Mouse (Mus musculus) heart, postnatal 36 days (tissue): ENCODE data around the gene Phldb3. TPM values are rescaled to one million over a fixed set of nuclear protein-coding genes. Genes with fewer than 3 reads are reported as not detected.
"Not testable (repeated sequence)": the region's sequence is repeated elsewhere in the genome, so short reads cannot be mapped to it uniquely, and the experiment has no call there.

Experiments
- DNase-seq, 2 experiments: peaks; one replicate each; pipeline ENCODE4 v3.0.0; 2021 to 2022
- intact Hi-C: fragments of 180-260 bp; cut with DNase I; formaldehyde crosslinking; loops from one replicate; pipeline ENCODE4 v1.15.1; 2025
- total RNA-seq, 2 experiments: library from RNA; stranded (reverse); gene quantifications; 2 replicates each; pipeline ENCODE4 v1.2.3; 2021

Gene Phldb3
- total RNA-seq, 2 experiments from 2014 or later: 0.36 to 0.89 TPM

GRCm38 (mm10) chr7:24593621-24594308 is 16.8 kb upstream of the Phldb3 start:
- intact Hi-C loops: loop anchor here (2.0 to 10.0 kb wide), 2 partner anchors 47 to 509 kb away; partner anchors contain the start of genes Pinlyp, Xrcc1 and Zfp180
- peak; percentile 78 to 80 for DNase-seq

GRCm38 (mm10) chr7:24594309-24594803 is 16.2 kb upstream of the Phldb3 start:
- intact Hi-C loops: loop anchor here (2.0 to 10.0 kb wide), 2 partner anchors 48 to 510 kb away; partner anchors contain the start of genes Pinlyp, Xrcc1 and Zfp180
- no peak for DNase-seq

GRCm38 (mm10) chr7:24595464-24595863 is 15.1 kb upstream of the Phldb3 start:
- intact Hi-C loops: loop anchor here (2.0 to 10.0 kb wide), 2 partner anchors 49 to 511 kb away; partner anchors contain the start of genes Pinlyp, Xrcc1 and Zfp180
- DNase-seq: no peak

GRCm38 (mm10) chr7:24598121-24598520 is 12.4 kb upstream of the Phldb3 start:
- no peak for DNase-seq
- intact Hi-C loops: loop anchor here (10.0 kb wide), 1 partner anchor 513 kb away; the partner anchor contains the start of gene Zfp180

- intact Hi-C loops: loop anchor here (2.0 to 10.0 kb wide), 3 partner anchors 63 to 515 kb away; partner anchors contain the start of genes Rabac1 and Zfp180
- no peak for DNase-seq
These were observed 11.1 kb upstream of the Phldb3 start for GRCm38 (mm10) chr7:24599211-24600067.

GRCm38 (mm10) chr7:24600941-24601597 is 9.5 kb upstream of the Phldb3 start:
- intact Hi-C loops: loop anchor here (1.0 to 10.0 kb wide), 3 partner anchors 52 to 374 kb away; partner anchors contain the start of gene Rabac1
- DNase-seq: peak; percentile 95 to 98

GRCm38 (mm10) chr7:24605561-24605960 is 5.0 kb upstream of the Phldb3 start:
- DNase-seq: no peak
- intact Hi-C loops: loop anchor here (10.0 kb wide), 1 partner anchor 369 kb away; the partner anchor contains the start of gene Rabac1

GRCm38 (mm10) chr7:24606046-24606445 is 4.5 kb upstream of the Phldb3 start:
- intact Hi-C loops: loop anchor here (10.0 kb wide), 1 partner anchor 369 kb away; the partner anchor contains the start of gene Rabac1
- no peak for DNase-seq

- DNase-seq: peak; percentile 39 to 40
- intact Hi-C loops: loop anchor here (10.0 kb wide), 1 partner anchor 367 kb away; the partner anchor contains the start of gene Rabac1
These were observed 2.5 kb upstream of the Phldb3 start for GRCm38 (mm10) chr7:24608017-24608416.

- intact Hi-C loops: loop anchor here (10.0 kb wide), 1 partner anchor 366 kb away; the partner anchor contains the start of gene Rabac1
- DNase-seq: no peak
These were observed 2.0 kb upstream of the Phldb3 start for GRCm38 (mm10) chr7:24608561-24608960.

- intact Hi-C loops: no loop called here
These were observed 424 bp downstream of the Phldb3 start for GRCm38 (mm10) chr7:24610879-24611494.

GRCm38 (mm10) chr7:24611709-24612108 is 1.1 kb downstream of the Phldb3 start:
- DNase-seq: no peak
- intact Hi-C loops: no loop called here

More at GRCm38 (mm10) chr7:24610879-24611494, 424 bp downstream of the Phldb3 start:
- peak; percentile 85 to 92 for DNase-seq

GRCm38 (mm10) chr7:24612308-24612910 is 1.8 kb downstream of the Phldb3 start:
- intact Hi-C loops: no loop called here
- DNase-seq: no peak

- no peak for DNase-seq
- intact Hi-C loops: no loop called here
These were observed 4.3 kb downstream of the Phldb3 start for GRCm38 (mm10) chr7:24614816-24615215.

GRCm38 (mm10) chr7:24617763-24618162 is 7.2 kb downstream of the Phldb3 start:
- DNase-seq: no peak
- intact Hi-C loops: no loop called here

- DNase-seq, intact Hi-C loops: not testable (repeated sequence)
These were observed 7.8 kb downstream of the Phldb3 start for GRCm38 (mm10) chr7:24618374-24618773.

- intact Hi-C loops: no loop called here
- DNase-seq: no peak
These were observed 9.3 kb downstream of the Phldb3 start for GRCm38 (mm10) chr7:24619671-24620397.

GRCm38 (mm10) chr7:24621193-24621592 is 10.6 kb downstream of the Phldb3 start:
- intact Hi-C loops: no loop called here

More at GRCm38 (mm10) chr7:24621193-24621592, 10.6 kb downstream of the Phldb3 start:
- DNase-seq: no peak
